Mouse (Mus musculus): Measurements from ENCODE around the gene Rxfp4.
"Not testable (repeated sequence)": the region's sequence is repeated elsewhere in the genome, so short reads cannot be mapped to it uniquely, and the experiment has no call there.

Gene Rxfp4

GRCm38 (mm10) chr3:88609066-88609465 is 43.9 kb downstream of the Rxfp4 start:
- peak; percentile 48 for DNase-seq (ENCODE audit: low read depth, low spot score)

DNA sequence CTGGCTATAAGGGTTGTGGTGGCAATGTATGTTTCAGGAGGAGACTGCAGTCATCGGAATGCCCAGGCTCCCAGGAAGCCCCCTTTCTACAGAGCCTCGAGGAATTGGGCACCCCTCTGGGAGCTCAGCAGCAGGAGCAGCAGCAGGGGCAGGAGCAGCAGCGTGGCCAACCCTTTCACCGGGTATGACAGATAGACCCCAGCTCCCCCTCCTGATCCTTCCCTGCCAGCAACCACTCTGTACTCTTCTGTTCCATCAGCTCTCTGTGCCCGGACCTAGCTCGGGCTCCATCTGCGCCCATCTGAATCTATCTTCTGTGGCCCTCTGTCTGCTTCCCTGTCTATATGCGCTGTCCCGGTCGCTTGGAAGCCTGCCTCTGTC is 45.2 kb downstream of the Rxfp4 start:
- no peak for DNase-seq (ENCODE audit: low read depth, low spot score)

- DNase-seq (ENCODE audit: low read depth, low spot score): peak; percentile 87
Observed at GRCm38 (mm10) chr3:88607065-88607757, 45.7 kb downstream of the Rxfp4 start.

GRCm38 (mm10) chr3:88605666-88606065 is 47.3 kb downstream of the Rxfp4 start, which contains the start of gene Arhgef2:
Gene Arhgef2, plus strand, starts transcription at chr3:88605966.
- DNase-seq (ENCODE audit: low read depth, low spot score): not testable (repeated sequence)

DNA sequence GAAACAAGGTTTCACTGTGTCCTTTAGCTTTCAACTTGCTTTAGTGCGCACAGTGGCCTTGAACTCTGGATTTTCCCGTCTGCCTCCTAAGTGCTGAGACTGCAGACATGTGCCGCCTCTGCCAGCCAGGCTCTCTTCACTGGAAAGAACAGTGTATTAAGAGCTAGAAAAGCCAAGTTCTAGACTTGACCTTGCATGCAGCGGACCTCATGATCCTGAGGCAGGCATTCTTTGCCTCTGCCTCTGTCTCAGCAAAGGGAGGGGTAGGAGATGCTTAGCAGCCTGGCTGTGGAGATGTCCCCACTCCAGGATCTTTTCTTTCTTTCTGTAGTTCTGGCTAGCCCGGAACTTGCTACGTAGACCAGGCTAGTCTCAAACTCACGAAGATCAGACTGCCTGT is 48.1 kb downstream of the Rxfp4 start:
- no peak for DNase-seq (ENCODE audit: low read depth, low spot score)

DNA sequence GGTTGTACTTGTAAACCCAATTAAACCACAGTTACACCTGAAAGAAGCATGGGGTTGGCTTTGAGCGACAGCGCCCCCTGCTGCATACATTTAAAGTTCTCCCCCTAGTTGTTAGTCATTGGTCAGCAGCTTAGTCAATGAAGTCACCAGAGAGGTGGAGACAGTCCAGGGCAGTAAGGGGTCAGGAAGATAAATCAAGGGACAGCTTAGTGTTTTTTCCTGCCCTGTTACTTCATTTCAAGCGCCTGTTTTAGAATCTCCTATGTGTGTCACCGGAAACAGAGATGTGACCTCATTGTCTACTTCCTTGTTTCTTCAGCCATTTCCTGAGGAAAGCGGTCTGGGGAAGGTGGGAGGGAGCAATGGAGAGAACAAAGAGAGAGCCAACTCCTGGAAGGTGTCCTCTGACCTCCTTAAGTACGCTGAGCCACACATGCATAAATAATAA is 49.2 kb downstream of the Rxfp4 start:
- peak; percentile 79 for DNase-seq (ENCODE audit: low read depth, low spot score)

- no peak for DNase-seq (ENCODE audit: low read depth, low spot score)
Observed at GRCm38 (mm10) chr3:88602466-88602865, 50.5 kb downstream of the Rxfp4 start.

Data from A20 (cell line).